Mouse (Mus musculus) embryonic facial prominence, embryonic 12.5 days (tissue): ENCODE measurements around the gene Zscan2. TPM values are rescaled to one million over a fixed set of nuclear protein-coding genes. Genes with fewer than 3 reads are reported as not detected.

Experiments
- ATAC-seq: fragments of 200-750 bp; cut with Nextera tagmentation; 2 replicates; pipeline ENCODE4 v1.8.0; 2017; ENCODE audit not compliant: insufficient number of reproducible peaks, insufficient read depth, low FRiP score, low TSS enrichment
- H3K27ac ChIP-seq: fragments of 300-500 bp; sonication (generic); 2 replicates; pipeline ENCODE4 v1.5.1; 2016; ENCODE audit warnings: mild to moderate bottlenecking
- H3K27me3 ChIP-seq: fragments of 300-500 bp; sonication (generic); 2 replicates; pipeline ENCODE4 v1.6.1; 2016; ENCODE audit warnings: mild to moderate bottlenecking, moderate library complexity
- H3K36me3 ChIP-seq: fragments of 300-500 bp; sonication (generic); 2 replicates; pipeline ENCODE4 v1.6.1; 2016; ENCODE audit warnings: mild to moderate bottlenecking
- H3K4me1 ChIP-seq: fragments of 300-500 bp; sonication (generic); 2 replicates; pipeline ENCODE4 v1.6.1; 2016
- H3K4me2 ChIP-seq: fragments of 300-500 bp; sonication (generic); replicated peaks from 2 replicates; pipeline ENCODE4 v1.6.1; 2016; ENCODE audit warnings: mild to moderate bottlenecking, moderate library complexity
- H3K4me3 ChIP-seq: fragments of 300-500 bp; sonication (generic); 2 replicates; pipeline ENCODE4 v1.5.1; 2016; ENCODE audit warnings: mild to moderate bottlenecking
- H3K9ac ChIP-seq: fragments of 300-500 bp; sonication (generic); 2 replicates; pipeline ENCODE4 v1.6.1; 2016; ENCODE audit warnings: mild to moderate bottlenecking, moderate library complexity
- H3K9me3 ChIP-seq: fragments of 300-500 bp; sonication (generic); 2 replicates; pipeline ENCODE4 v1.6.1; 2016; ENCODE audit warnings: mild to moderate bottlenecking, moderate library complexity
- WGBS: fragments of 180-500 bp; shearing (Covaris S2); methylation state at CpG from one replicate; pipeline ENCODE4 v1.1.7; 2016; 5-methylcytosine and 5-hydroxymethylcytosine counted together
- polyA plus RNA-seq: library from polyadenylated mRNA; unstranded; fragments of >200 nt; fragmentation: Nextera tagmentation; extraction: Ambion mirVana; gene quantifications from 2 replicates; pipeline ENCODE4 v1.2.1, GENCODE M21; 2016

Gene Zscan2
- polyA plus RNA-seq, 1 experiment from 2014 or later, result 3.6 TPM

GRCm38 (mm10) chr7:80833651-80834532, 26.8 kb upstream of the Zscan2 start:
- 39% methylated on average over 12 of the region's 12 CpGs for WGBS
- no peaks in the 10 kb centered on the region for H3K9me3 ChIP-seq
- H3K27ac ChIP-seq, result no peak overlapping the region
- no peaks in the 10 kb centered on the region for H3K36me3 ChIP-seq
- no peak for ATAC-seq
- H3K4me2 ChIP-seq, result no peak overlapping the region
- H3K4me3 ChIP-seq, result no peak overlapping the region
- no peaks in the 10 kb centered on the region for H3K27me3 ChIP-seq
- H3K9ac ChIP-seq, result no peak overlapping the region
- H3K4me1 ChIP-seq, result peaks cover 7% of the 10 kb centered on the region; the same call in 1 of the 2 replicates

GRCm38 (mm10) chr7:80835984-80836652, 24.6 kb upstream of the Zscan2 start:
- ATAC-seq, result no peak
- Histone ChIP-seq H3K9ac (no peak overlapping the region), H3K36me3 (no peaks in the 10 kb centered on the region), H3K4me2 (no peak overlapping the region), H3K4me3 (no peak overlapping the region), H3K4me1 (peaks cover 7% of the 10 kb centered on the region; the same call in 1 of the 2 replicates), H3K27ac (no peak overlapping the region), H3K27me3 (no peaks in the 10 kb centered on the region), H3K9me3 (no peaks in the 10 kb centered on the region)
- WGBS, result 51% methylated on average over 4 of the region's 4 CpGs

- no peak for ATAC-seq
- H3K27me3 ChIP-seq, result no peaks in the 10 kb centered on the region
- WGBS, result 60% methylated on average over 9 of the region's 9 CpGs
These were observed 23.0 kb upstream of the Zscan2 start for GRCm38 (mm10) chr7:80837736-80838135.

GRCm38 (mm10) chr7:80838247-80838646, 22.5 kb upstream of the Zscan2 start:
- Histone ChIP-seq H3K4me1 (peaks cover 7% of the 10 kb centered on the region; the same call in 1 of the 2 replicates), H3K9ac (no peak overlapping the region), H3K27ac (no peak overlapping the region), H3K9me3 (no peaks in the 10 kb centered on the region), H3K4me2 (no peak overlapping the region), H3K4me3 (no peak overlapping the region), H3K36me3 (no peaks in the 10 kb centered on the region), H3K27me3 (no peaks in the 10 kb centered on the region)
- ATAC-seq, result no peak
- 32% methylated on average over 7 of the region's 7 CpGs for WGBS

More at GRCm38 (mm10) chr7:80837736-80838135, 23.0 kb upstream of the Zscan2 start:
- no peak overlapping the region for H3K27ac ChIP-seq
- H3K36me3 ChIP-seq, result no peaks in the 10 kb centered on the region
- H3K9me3 ChIP-seq, result no peaks in the 10 kb centered on the region
- H3K9ac ChIP-seq, result no peak overlapping the region
- H3K4me2 ChIP-seq, result no peak overlapping the region
- no peak overlapping the region for H3K4me3 ChIP-seq
- peaks cover 7% of the 10 kb centered on the region; the same call in 1 of the 2 replicates for H3K4me1 ChIP-seq

GRCm38 (mm10) chr7:80839755-80840154, 21.0 kb upstream of the Zscan2 start:
- no peak for ATAC-seq
- Histone ChIP-seq H3K4me1 (peaks cover 7% of the 10 kb centered on the region; the same call in 1 of the 2 replicates), H3K36me3 (no peaks in the 10 kb centered on the region), H3K4me2 (no peak overlapping the region), H3K27me3 (no peaks in the 10 kb centered on the region), H3K27ac (no peak overlapping the region), H3K9me3 (no peaks in the 10 kb centered on the region), H3K4me3 (no peak overlapping the region), H3K9ac (no peak overlapping the region)

- Histone ChIP-seq H3K4me2 (no peak overlapping the region), H3K9ac (no peak overlapping the region), H3K9me3 (no peaks in the 10 kb centered on the region), H3K36me3 (no peaks in the 10 kb centered on the region), H3K4me3 (no peak overlapping the region), H3K27ac (no peak overlapping the region), H3K27me3 (no peaks in the 10 kb centered on the region), H3K4me1 (peaks cover 7% of the 10 kb centered on the region; the same call in 1 of the 2 replicates)
- WGBS, result 49% methylated on average over 1 of the region's 1 CpGs
- no peak for ATAC-seq
These were observed 20.5 kb upstream of the Zscan2 start for GRCm38 (mm10) chr7:80840241-80840640.

GRCm38 (mm10) chr7:80840937-80841336, 19.8 kb upstream of the Zscan2 start:
- ATAC-seq, result no peak
- H3K4me1 ChIP-seq, result peaks cover 7% of the 10 kb centered on the region; the same call in 1 of the 2 replicates
- H3K27me3 ChIP-seq, result no peaks in the 10 kb centered on the region
- H3K4me3 ChIP-seq, result no peak overlapping the region
- H3K9ac ChIP-seq, result no peak overlapping the region
- H3K9me3 ChIP-seq, result no peaks in the 10 kb centered on the region
- 76% methylated on average over 4 of the region's 4 CpGs for WGBS
- no peak overlapping the region for H3K4me2 ChIP-seq
- H3K27ac ChIP-seq, result no peak overlapping the region
- H3K36me3 ChIP-seq, result no peaks in the 10 kb centered on the region

- Histone ChIP-seq H3K9me3 (no peaks in the 10 kb centered on the region), H3K27ac (no peak overlapping the region), H3K36me3 (no peaks in the 10 kb centered on the region), H3K4me2 (no peak overlapping the region), H3K27me3 (no peaks in the 10 kb centered on the region), H3K4me1 (peaks cover 7% of the 10 kb centered on the region; the same call in 1 of the 2 replicates), H3K4me3 (no peak overlapping the region), H3K9ac (no peak overlapping the region)
- ATAC-seq, result no peak
- 69% methylated on average over 5 of the region's 5 CpGs for WGBS
These were observed 18.6 kb upstream of the Zscan2 start for GRCm38 (mm10) chr7:80842132-80842531.

GRCm38 (mm10) chr7:80843176-80843575, 17.5 kb upstream of the Zscan2 start:
- no peaks in the 10 kb centered on the region for H3K36me3 ChIP-seq
- no peak for ATAC-seq
- H3K9me3 ChIP-seq, result no peaks in the 10 kb centered on the region
- WGBS, result 82% methylated on average over 1 of the region's 1 CpGs
- H3K4me3 ChIP-seq, result no peak overlapping the region
- peaks cover 2% of the 10 kb centered on the region; the same call in 1 of the 2 replicates for H3K4me1 ChIP-seq
- H3K9ac ChIP-seq, result no peak overlapping the region
- H3K27ac ChIP-seq, result no peak overlapping the region
- no peak overlapping the region for H3K4me2 ChIP-seq
- H3K27me3 ChIP-seq, result no peaks in the 10 kb centered on the region

- H3K27me3 ChIP-seq, result no peaks in the 10 kb centered on the region
- H3K27ac ChIP-seq, result no peak overlapping the region
- H3K9me3 ChIP-seq, result no peaks in the 10 kb centered on the region
- no peak overlapping the region for H3K4me3 ChIP-seq
- H3K9ac ChIP-seq, result no peak overlapping the region
- H3K4me1 ChIP-seq, result no peaks in the 10 kb centered on the region
- ATAC-seq, result no peak
- H3K4me2 ChIP-seq, result no peak overlapping the region
- no peaks in the 10 kb centered on the region for H3K36me3 ChIP-seq
- 91% methylated on average over 8 of the region's 8 CpGs for WGBS
These were observed 16.6 kb upstream of the Zscan2 start for GRCm38 (mm10) chr7:80843910-80844640.

- no peaks in the 10 kb centered on the region for H3K4me1 ChIP-seq
- no peak for ATAC-seq
These were observed 16.0 kb upstream of the Zscan2 start for GRCm38 (mm10) chr7:80844691-80845090.

More at GRCm38 (mm10) chr7:80844691-80845090, 16.0 kb upstream of the Zscan2 start:
- H3K9me3 ChIP-seq, result no peaks in the 10 kb centered on the region
- no peak overlapping the region for H3K4me2 ChIP-seq
- H3K9ac ChIP-seq, result no peak overlapping the region
- no peak overlapping the region for H3K4me3 ChIP-seq
- H3K27ac ChIP-seq, result no peak overlapping the region
- no peaks in the 10 kb centered on the region for H3K36me3 ChIP-seq
- H3K27me3 ChIP-seq, result no peaks in the 10 kb centered on the region
- 90% methylated on average over 12 of the region's 12 CpGs for WGBS
